Mouse (Mus musculus): ENCODE results near the gene Dock1.

DNA sequence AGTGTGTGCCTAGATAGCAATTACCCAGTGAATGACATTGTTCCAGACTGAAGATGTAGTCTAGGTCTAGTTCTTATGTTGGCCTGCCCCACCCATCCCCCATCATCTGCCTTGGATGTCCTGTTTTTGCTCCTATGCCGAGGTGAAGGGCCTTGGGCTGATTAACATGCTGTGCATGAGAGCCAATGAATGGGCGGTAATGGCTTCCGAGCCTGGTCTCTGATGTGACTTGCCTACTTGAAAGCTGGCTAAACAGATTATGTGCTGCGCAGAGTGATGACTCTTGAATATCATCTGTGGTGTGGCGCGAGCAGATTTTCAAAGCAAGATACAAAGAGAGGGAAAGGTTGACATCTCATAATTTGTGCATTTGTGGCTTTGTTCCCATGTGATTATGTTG, 191.5 kb downstream of the Dock1 start:
- TF ChIP-seq CTCF (conservative IDR thresholded peaks at IDR 0.05; ENCODE audit: insufficient read depth, insufficient read length, low read depth, low read length) (no peak), POLR2A (IDR thresholded peaks at IDR 0.05; ENCODE audit: low read depth, low read length) (no peak)
